Mouse (Mus musculus) cerebellum, adult (tissue): ENCODE measurements around the gene Ppm1h.

Experiments used
- ATAC-seq: cut with Nextera tagmentation; 2 replicates; pipeline ENCODE4 v1.9.2; 2017; ENCODE audit warnings: mild to moderate bottlenecking, moderate library complexity, mixed read lengths; ENCODE audit not compliant: insufficient number of reproducible peaks, low FRiP score, low TSS enrichment

Ppm1h gene

GRCm38 (mm10) chr10:122696335-122696734 lies 17.8 kb downstream of the Ppm1h start:
- no peak for ATAC-seq

- no peak for ATAC-seq
Measured at GRCm38 (mm10) chr10:122698347-122698746, 19.8 kb downstream of the Ppm1h start.

GRCm38 (mm10) chr10:122704901-122705300 lies 26.3 kb downstream of the Ppm1h start:
- ATAC-seq: no peak

GRCm38 (mm10) chr10:122705457-122705856 lies 26.9 kb downstream of the Ppm1h start:
- no peak for ATAC-seq

GRCm38 (mm10) chr10:122711381-122711811 lies 32.8 kb downstream of the Ppm1h start:
- no peak for ATAC-seq

- no peak for ATAC-seq
Measured at GRCm38 (mm10) chr10:122712307-122712706, 33.7 kb downstream of the Ppm1h start.

GRCm38 (mm10) chr10:122715856-122716255 lies 37.3 kb downstream of the Ppm1h start:
- peak; percentile 73 for ATAC-seq

- no peak for ATAC-seq
Measured at GRCm38 (mm10) chr10:122716286-122716685, 37.7 kb downstream of the Ppm1h start.

- no peak for ATAC-seq
Measured at GRCm38 (mm10) chr10:122716739-122717474, 38.3 kb downstream of the Ppm1h start.

- peak; percentile 53 for ATAC-seq
Measured at GRCm38 (mm10) chr10:122717754-122718415, 39.3 kb downstream of the Ppm1h start.

- ATAC-seq: no peak
Measured at GRCm38 (mm10) chr10:122718951-122719350, 40.4 kb downstream of the Ppm1h start.

- no peak for ATAC-seq
Measured at GRCm38 (mm10) chr10:122722111-122722510, 43.5 kb downstream of the Ppm1h start.

GRCm38 (mm10) chr10:122724692-122725091 lies 46.1 kb downstream of the Ppm1h start:
- no peak for ATAC-seq

- ATAC-seq: no peak
Measured at GRCm38 (mm10) chr10:122727228-122727627, 48.7 kb downstream of the Ppm1h start.

GRCm38 (mm10) chr10:122728172-122728571 lies 49.6 kb downstream of the Ppm1h start:
- ATAC-seq: no peak

GRCm38 (mm10) chr10:122732146-122732545 lies 53.6 kb downstream of the Ppm1h start:
- ATAC-seq: no peak

- no peak for ATAC-seq
Measured at GRCm38 (mm10) chr10:122734521-122734920, 56.0 kb downstream of the Ppm1h start.

- no peak for ATAC-seq
Measured at GRCm38 (mm10) chr10:122735284-122735784, 56.8 kb downstream of the Ppm1h start.

- no peak for ATAC-seq
Measured at GRCm38 (mm10) chr10:122736835-122737234, 58.3 kb downstream of the Ppm1h start.

- peak; percentile 22; the same call in 1 of the 2 replicates for ATAC-seq
Measured at GRCm38 (mm10) chr10:122738526-122738925, 60.0 kb downstream of the Ppm1h start.

GRCm38 (mm10) chr10:122739037-122739436 lies 60.5 kb downstream of the Ppm1h start:
- no peak for ATAC-seq

GRCm38 (mm10) chr10:122740117-122740516 lies 61.6 kb downstream of the Ppm1h start:
- ATAC-seq: no peak
